Mouse (Mus musculus): ENCODE data around the gene Degs2.

GRCm38 (mm10) chr12:108751790-108752189 is 49.7 kb upstream of the Degs2 start:
- no peak for TF ChIP-seq CTCF (IDR thresholded peaks at IDR 0.05; ENCODE audit: low read depth, low read length)
- TF ChIP-seq POLR2A (IDR thresholded peaks at IDR 0.05; ENCODE audit: borderline replicate concordance, low read depth, low read length), result no peak

Measured in bone marrow macrophage, adult 2 months (primary cell).